Mouse (Mus musculus): Measurements from ENCODE around the gene Epha6.

DNA sequence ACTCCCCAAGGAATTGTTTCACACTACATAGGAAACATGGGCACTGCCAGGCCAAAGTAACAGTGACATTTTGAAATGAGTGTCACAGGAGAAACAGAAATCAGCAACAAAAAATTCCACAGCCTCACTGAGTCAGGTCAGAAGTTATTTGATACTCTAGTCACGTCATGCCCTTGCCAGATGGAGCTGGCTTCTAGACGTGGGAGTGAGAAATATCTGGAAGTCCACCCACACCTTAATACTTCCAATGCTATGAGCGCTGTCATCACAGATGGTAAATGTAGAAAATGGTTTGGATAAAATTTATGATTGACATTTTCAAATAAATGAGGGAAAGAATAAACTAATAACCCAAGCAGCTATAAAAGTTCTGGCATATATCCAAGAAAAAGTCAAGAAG is 210.0 kb downstream of the Epha6 start:
- TF ChIP-seq POLR2A (IDR thresholded peaks at IDR 0.05; ENCODE audit: borderline replicate concordance, low read depth, low read length) (no peak), CTCF (IDR thresholded peaks at IDR 0.05; ENCODE audit: low read depth, low read length) (no peak)
